Mouse (Mus musculus): Measurements from ENCODE around the gene Nubp2.

DNA sequence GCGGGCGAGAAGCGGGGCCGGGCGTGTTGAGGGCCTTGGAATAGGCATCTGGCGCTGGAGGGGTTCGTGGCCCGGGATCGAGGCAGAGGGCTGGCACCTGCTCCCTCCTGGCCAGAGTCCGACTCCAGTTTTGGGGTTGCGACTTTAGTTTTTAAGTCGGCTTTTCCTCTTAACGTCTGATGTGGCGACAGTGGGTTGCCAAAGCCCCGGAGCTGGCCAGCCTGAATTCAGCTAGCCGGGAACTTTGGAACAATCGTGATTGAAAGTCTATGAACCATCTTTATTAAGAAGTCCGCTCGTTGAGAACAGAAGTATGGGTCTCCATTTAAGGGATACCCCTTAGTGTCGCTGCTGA, 35.4 kb downstream of the Nubp2 start:
- no peak; the same call in 1 of the 2 replicates for TF ChIP-seq CTCF (IDR thresholded peaks at IDR 0.05)
- TF ChIP-seq EP300 (IDR thresholded peaks at IDR 0.05): no peak

All from lung, postnatal 0 days (tissue).